Mouse (Mus musculus): ENCODE measurements around the gene Slc2a3.

GRCm38 (mm10) chr6:122750579-122750978 is 50.9 kb downstream of the Slc2a3 start:
- TF ChIP-seq CTCF (IDR thresholded peaks at IDR 0.05; ENCODE audit: extremely low read depth, insufficient read length, insufficient replicate concordance, low read depth, low read length) = no peak
- no peak for TF ChIP-seq POLR2A (IDR thresholded peaks at IDR 0.05; ENCODE audit: low read depth, low read length)

All from small intestine, adult 2 months (tissue).